In the genomic region with DNA sequence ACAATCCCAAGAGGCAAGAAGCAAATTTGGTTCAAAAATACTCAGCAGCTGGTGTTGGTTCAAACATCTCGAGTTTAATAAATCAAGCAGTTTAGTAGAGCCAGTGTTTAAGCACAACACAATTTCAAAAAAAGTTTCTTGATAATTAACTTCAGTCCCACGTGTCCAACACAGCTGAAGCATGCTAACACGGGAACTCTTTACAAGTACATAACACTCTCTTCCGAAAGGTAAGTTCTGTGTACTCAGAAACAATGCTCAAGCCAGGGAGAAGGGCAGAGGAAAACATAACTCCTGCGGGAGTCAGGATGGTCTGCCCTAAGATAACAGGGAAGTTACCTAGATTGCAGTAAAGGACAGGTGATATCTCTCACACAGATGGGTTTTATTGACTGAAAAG, we compare ENCODE assay signal across 22 mouse cellular contexts. TPM values are rescaled to one million over a fixed set of nuclear protein-coding genes. Genes with fewer than 3 reads are reported as not detected.
DNase-seq lines count a peak whose midpoint lies in the region; ATAC-seq and TF ChIP-seq lines count a peak whose summit lies in the region.
"Had no signal": no experiment of that assay in that cellular context is flagged by ENCODE, and none has a peak within 500 bp of the region (broad histone marks: within the 10 kb centered on the region; RNA-seq: fewer than 3 reads in every experiment).

No protein-coding gene starts in this region.

- H3K9ac ChIP-seq in heart, adult 2 months (ENCODE audit: low read depth, low read length) = no peak overlapping the region
- no peak overlapping the region for H3K9ac ChIP-seq in kidney, embryonic 15.5 days
- H3K9ac ChIP-seq in midbrain, embryonic 11.5 days (ENCODE audit: low read length) = no peak overlapping the region
- H3K9ac ChIP-seq in midbrain, embryonic 16.5 days (ENCODE audit: low read depth, low read length) = no peak overlapping the region

- peaks cover 16% of the 10 kb centered on the region for H3K4me1 ChIP-seq in heart, adult 2 months (ENCODE audit: control insufficient read depth, insufficient read depth, low read length)
- peaks cover 6% of the 10 kb centered on the region; the same call in 1 of the 2 replicates for H3K4me1 ChIP-seq in kidney, adult 2 months (ENCODE audit: control insufficient read depth, insufficient read depth, low read length)
- 0 out of 2 replicates have a peak, but pooled peaks cover 2% of the 10 kb centered on the region for H3K4me1 ChIP-seq in kidney, embryonic 15.5 days
- no peaks in the 10 kb centered on the region for H3K4me1 ChIP-seq in midbrain, embryonic 11.5 days (ENCODE audit: control insufficient read depth, insufficient read depth, low read length)
- H3K4me1 ChIP-seq in midbrain, embryonic 16.5 days (ENCODE audit: control insufficient read depth, insufficient read depth, low read length) = no peaks in the 10 kb centered on the region

- no peaks in the 10 kb centered on the region for H3K9me3 ChIP-seq in kidney, embryonic 15.5 days (replicated peaks)
- no peaks in the 10 kb centered on the region for H3K9me3 ChIP-seq in midbrain, embryonic 11.5 days (ENCODE audit: control insufficient read depth, low read length)
- H3K9me3 ChIP-seq in midbrain, embryonic 16.5 days (replicated peaks; ENCODE audit: control insufficient read depth, low read length, poor library complexity, severe bottlenecking) = no peaks in the 10 kb centered on the region
- H3K9me3 ChIP-seq: G1E had no signal

- TF ChIP-seq EP300 in heart, adult 2 months (IDR thresholded peaks at IDR 0.05; ENCODE audit: insufficient read depth, low read depth, low read length) = no peak

- TF ChIP-seq CTCF in heart, adult 2 months (IDR thresholded peaks at IDR 0.05) = no peak
- no peak for TF ChIP-seq CTCF in kidney, adult 2 months (conservative IDR thresholded peaks at IDR 0.05; ENCODE audit: insufficient read depth, insufficient read length, low read depth, low read length)

- WGBS in heart, adult 2 months = 50% methylated on average over 5 of the region's 5 CpGs
- WGBS in kidney, adult 2 months = 42% methylated on average over 5 of the region's 5 CpGs
- WGBS in kidney, embryonic 15.5 days = 71% methylated on average over 5 of the region's 5 CpGs
- 86% methylated on average over 5 of the region's 5 CpGs for WGBS in midbrain, embryonic 11.5 days
- 85% methylated on average over 5 of the region's 5 CpGs for WGBS in midbrain, embryonic 16.5 days

- TF ChIP-seq POLR2A in heart, adult 2 months (IDR thresholded peaks at IDR 0.05; ENCODE audit: insufficient read depth, low read depth, low read length) = no peak
- no peak for TF ChIP-seq POLR2A in kidney, adult 2 months (IDR thresholded peaks at IDR 0.05; ENCODE audit: low read depth, low read length)

- H3K27me3 ChIP-seq in heart, adult 2 months (ENCODE audit: control insufficient read depth, insufficient read depth, low read length) = no peaks in the 10 kb centered on the region
- no peaks in the 10 kb centered on the region for H3K27me3 ChIP-seq in kidney, adult 2 months (replicated peaks; ENCODE audit: control insufficient read depth, insufficient read depth, low read length)
- no peaks in the 10 kb centered on the region for H3K27me3 ChIP-seq in kidney, embryonic 15.5 days
- no peaks in the 10 kb centered on the region for H3K27me3 ChIP-seq in midbrain, embryonic 11.5 days (ENCODE audit: control insufficient read depth, insufficient read depth, low read length)
- H3K27me3 ChIP-seq in midbrain, embryonic 16.5 days (ENCODE audit: control insufficient read depth, insufficient read depth, low read depth, low read length) = no peaks in the 10 kb centered on the region
- H3K27me3 ChIP-seq: CH12.LX, Patski had no signal

- DNase-seq in heart, adult 11 months = peak; percentile 81
- no peak for DNase-seq in heart, adult 8-10 months (ENCODE audit: low spot score)
- DNase-seq in heart, adult 2 months = no peak
- no peak for DNase-seq in heart, adult 9 months (ENCODE audit: low spot score in 2 of 2)
- no peak for DNase-seq in kidney, adult 2 months
- peak; percentile 54 for DNase-seq in midbrain, embryonic 11.5 days (ENCODE audit: low spot score, missing footprints)
- DNase-seq: adrenal gland, adult 2 months; adrenal gland, adult 8-10 months; adrenal gland, postnatal 10 days; adrenal gland, postnatal 14 days; adrenal gland, postnatal 25 days; adrenal gland, postnatal 36 days; B cell, adult 2 months; cerebellum, adult 11 months; cerebellum, adult 11-12 months had no signal

- intact Hi-C loops in heart, adult 2 months (cut with DNase I) = no loop called here

- no peak overlapping the region for H3K4me3 ChIP-seq in heart, adult 2 months
- H3K4me3 ChIP-seq in kidney, adult 2 months (ENCODE audit: insufficient read depth, low read depth, low read length) = no peak overlapping the region
- H3K4me3 ChIP-seq in kidney, embryonic 15.5 days (replicated peaks) = no peak overlapping the region
- no peak overlapping the region for H3K4me3 ChIP-seq in midbrain, embryonic 11.5 days (ENCODE audit: low read depth, low read length)
- H3K4me3 ChIP-seq in midbrain, embryonic 16.5 days (ENCODE audit: low read depth, low read length) = no peak overlapping the region

- peaks cover 6% of the 10 kb centered on the region for H3K79me2 ChIP-seq in heart, adult 2 months (replicated peaks; ENCODE audit: control insufficient read depth, insufficient read depth, low read length)

- peak overlapping the region; percentile 24; the same call in 1 of the 2 replicates for H3K27ac ChIP-seq in heart, adult 2 months
- H3K27ac ChIP-seq in kidney, adult 2 months (ENCODE audit: insufficient read depth, low read depth, low read length) = peak overlapping the region; percentile 50
- no peak overlapping the region for H3K27ac ChIP-seq in kidney, embryonic 15.5 days
- H3K27ac ChIP-seq in midbrain, embryonic 11.5 days (ENCODE audit: low read depth, low read length) = no peak overlapping the region
- H3K27ac ChIP-seq in midbrain, embryonic 16.5 days (ENCODE audit: low read length) = no peak overlapping the region

- peaks cover 43% of the 10 kb centered on the region for H3K36me3 ChIP-seq in heart, adult 2 months (ENCODE audit: control insufficient read depth, insufficient read depth, low read length)
- no peaks in the 10 kb centered on the region; the same call in 1 of the 2 replicates for H3K36me3 ChIP-seq in kidney, adult 2 months (ENCODE audit: control insufficient read depth, insufficient read depth, low read length)
- no peaks in the 10 kb centered on the region for H3K36me3 ChIP-seq in kidney, embryonic 15.5 days
- no peaks in the 10 kb centered on the region for H3K36me3 ChIP-seq in midbrain, embryonic 11.5 days (ENCODE audit: control insufficient read depth, insufficient read depth, low read length)
- H3K36me3 ChIP-seq in midbrain, embryonic 16.5 days (ENCODE audit: control insufficient read depth, insufficient read depth, low read length) = no peaks in the 10 kb centered on the region

- ATAC-seq in kidney, embryonic 15.5 days (replicated peaks; ENCODE audit: low FRiP score) = no peak
- no peak for ATAC-seq in midbrain, embryonic 11.5 days (ENCODE audit: low FRiP score)
- no peak for ATAC-seq in midbrain, embryonic 16.5 days
- ATAC-seq: activated CD4-positive, CD25-positive, alpha-beta regulatory T cell, adult 4 months; CD4-positive, CD25-positive, alpha-beta regulatory T cell, adult 4 months; Patski had no signal

- no peak overlapping the region for H3K4me2 ChIP-seq in kidney, embryonic 15.5 days
- no peak overlapping the region for H3K4me2 ChIP-seq in midbrain, embryonic 11.5 days
- no peak overlapping the region for H3K4me2 ChIP-seq in midbrain, embryonic 16.5 days (ENCODE audit: low read length)

RNA-seq across cellular contexts. Expression of a gene that starts 12.1 kb away (rescaled TPM):
- total RNA-seq in heart, adult 8-10 months (2022) = 100 to 1,000 TPM; 312 to 410 (median 362) TPM
- 100 to 1,000 TPM; 330 to 373 TPM for total RNA-seq in heart, adult 2 months (2021)
- 213 and 279 TPM in 2 replicates for polyA plus RNA-seq in heart, adult 2 months (2012; rRNA removed)
- polyA plus RNA-seq in kidney, adult 2 months (2012; rRNA removed) = 36.5 and 38.2 TPM in 2 replicates
- polyA plus RNA-seq in kidney, embryonic 15.5 days (2015; fragmentation: Nextera tagmentation; extraction: Ambion mirVana) = 57.3 and 66.6 TPM in 2 replicates
- 10.2 and 17.2 TPM in 2 replicates for polyA plus RNA-seq in midbrain, embryonic 11.5 days (2014; fragmentation: Nextera tagmentation; extraction: Ambion mirVana)
- 11.5 and 12.0 TPM in 2 replicates for polyA plus RNA-seq in midbrain, embryonic 16.5 days (2015; fragmentation: Nextera tagmentation; extraction: Ambion mirVana)

Comparison
In these comparisons a context has a peak if more than half of its experiments do, and no peak if none do; other contexts are left out.
1. DNase-seq: peak in heart, adult 11 months (single experiment) and midbrain, embryonic 11.5 days (single experiment); none in heart, adult 8-10 months (single experiment), heart, adult 2 months (0 of 2), heart, adult 9 months (0 of 2) and kidney, adult 2 months (single experiment).
2. H3K27ac ChIP-seq: peak in heart, adult 2 months (single experiment) and kidney, adult 2 months (single experiment); none in kidney, embryonic 15.5 days (single experiment), midbrain, embryonic 11.5 days (single experiment) and midbrain, embryonic 16.5 days (single experiment).